Mouse (Mus musculus) testis, adult 10 weeks (tissue): ENCODE data around the gene Pds5a. TPM values are rescaled to one million over a fixed set of nuclear protein-coding genes. Genes with fewer than 3 reads are reported as not detected.

Source experiments
- polyA plus RNA-seq: library from polyadenylated mRNA; stranded (reverse); fragments of 350-450 nt; fragmentation: Illumina TruSeq; extraction: RNeasy Lipid Tissue Mini Kit (QIAGEN cat#74804); gene quantifications from one replicate; pipeline ENCODE4 v1.2.3, GENCODE M21; 2014; ENCODE audit warnings: low read depth, low replicate concordance

Gene Pds5a
- polyA plus RNA-seq, result 83.1 TPM

DNA sequence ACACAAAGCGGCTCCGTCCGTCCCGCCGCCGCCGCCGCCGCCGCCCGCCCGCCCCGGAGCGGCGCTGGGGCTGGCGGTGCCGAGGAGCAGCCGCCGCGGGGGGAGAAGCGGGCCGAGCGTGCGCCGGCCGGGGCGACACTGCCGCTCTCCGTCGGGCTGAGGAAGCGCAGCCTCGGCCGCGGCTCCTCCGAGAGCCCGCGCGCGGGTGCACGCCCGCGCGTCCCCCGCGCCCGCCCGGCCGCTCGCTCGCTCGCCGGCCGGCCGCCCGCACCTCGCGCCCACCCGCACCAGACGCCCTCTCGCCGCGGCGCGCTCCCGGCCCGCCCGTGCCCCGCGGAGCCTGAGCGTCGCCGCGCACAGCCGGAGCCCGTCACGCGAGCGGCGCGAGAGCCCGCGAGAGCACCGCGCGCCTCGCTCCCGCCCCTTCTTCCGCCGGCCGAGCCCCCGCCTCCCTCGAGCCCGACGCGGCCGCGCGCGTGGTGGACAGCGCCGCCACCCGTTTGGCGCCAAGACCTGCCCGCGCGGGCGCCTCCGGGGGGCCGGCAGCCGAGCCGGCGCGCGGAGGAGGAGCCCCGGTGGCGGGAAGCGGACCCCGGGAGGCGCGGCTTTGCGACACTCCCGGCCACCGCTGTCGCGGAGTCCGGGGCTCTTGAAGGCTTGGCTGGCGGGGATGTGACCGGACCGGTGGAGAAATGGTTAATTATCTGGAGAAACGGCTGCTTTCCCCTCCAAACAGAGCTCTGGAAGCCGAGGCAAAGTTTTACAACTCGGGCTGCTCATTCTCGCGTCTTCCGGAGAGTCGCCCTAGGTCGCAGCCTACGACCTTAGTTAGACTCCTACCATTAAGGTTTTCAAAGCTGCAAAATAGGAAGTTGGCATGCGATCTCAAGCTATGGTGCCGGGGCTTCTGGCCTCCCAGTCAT, at the start of gene Pds5a:
Gene Pds5a (minus strand): TSS at position 438 of the 923 bp plus-strand sequence.

Other genes starting within 250 kb of the Pds5a start
- not detected for gene Gm43552, start 205.4 kb downstream of the Pds5a start, polyA plus RNA-seq
- gene Smim14, start 161.1 kb downstream of the Pds5a start, polyA plus RNA-seq, result 123 TPM
- 349 TPM for gene Ube2k, start 161.0 kb downstream of the Pds5a start, polyA plus RNA-seq
- 48.6 TPM for gene N4bp2, start 65.2 kb upstream of the Pds5a start, polyA plus RNA-seq
- 0.60 TPM for gene Rhoh, start 162.9 kb upstream of the Pds5a start, polyA plus RNA-seq
- gene Chrna9, start 236.6 kb upstream of the Pds5a start, polyA plus RNA-seq, result 3.6 TPM